Mouse (Mus musculus) frontal cortex, adult 2 months (tissue): ENCODE data around the gene Ndufaf2. TPM values are rescaled to one million over a fixed set of nuclear protein-coding genes. Genes with fewer than 3 reads are reported as not detected.

Experiments
- DNase-seq, 2 experiments: peaks; one replicate each; pipeline ENCODE4 v3.0.0; 2022; ENCODE audit warnings: low spot score in 1 of 2; ENCODE audit errors: extremely low spot score in 1 of 2
- polyA plus RNA-seq: library from polyadenylated mRNA; depleted of rRNA; stranded (reverse); fragments of >200 nt; gene quantifications from 2 replicates; pipeline ENCODE4 v1.2.3, GENCODE M21; 2012

Ndufaf2 gene
- polyA plus RNA-seq, 1 experiment: 38.6 TPM

DNA sequence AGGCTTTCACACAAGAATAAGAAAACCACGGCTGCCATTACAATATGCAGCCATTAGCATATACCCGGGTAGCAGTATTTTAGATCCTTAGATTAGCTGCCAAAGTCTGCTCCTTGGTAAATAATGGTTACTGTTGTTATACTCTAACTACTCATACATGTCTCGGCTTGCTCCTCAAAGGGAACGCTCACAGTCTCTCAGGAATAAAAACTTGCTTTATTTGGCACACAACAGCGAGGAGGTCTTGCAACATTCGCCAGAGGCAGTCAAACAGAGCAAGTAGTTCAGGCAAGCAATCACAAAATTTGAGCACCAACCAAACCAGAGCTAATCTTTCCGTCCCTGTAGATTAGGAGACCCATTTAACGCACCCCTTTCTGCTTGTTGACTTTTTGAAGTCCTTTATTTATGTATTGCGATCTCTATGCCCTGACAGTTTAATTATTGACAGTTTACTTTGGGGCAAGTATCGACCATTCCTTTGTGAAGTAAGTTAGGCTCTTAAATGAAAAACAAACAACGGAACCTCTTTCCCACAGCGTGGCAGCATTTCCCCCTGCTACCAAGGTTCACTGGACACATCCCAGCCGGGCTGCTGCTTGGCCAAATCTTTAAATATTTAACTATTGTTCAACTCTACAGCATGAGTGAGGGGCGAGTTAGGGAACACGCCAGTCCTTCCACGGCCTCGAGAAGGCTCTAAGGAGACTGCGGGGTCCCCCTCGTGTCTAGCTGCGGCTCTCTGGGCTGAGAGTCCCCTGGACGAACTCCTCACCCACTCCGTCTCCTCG is 114.8 kb downstream of the Ndufaf2 start:
- DNase-seq: peak in 1 of 2 experiments; percentile 41

- DNase-seq: peak; percentile 55 to 81
These were observed 117.1 kb downstream of the Ndufaf2 start for GRCm38 (mm10) chr13:108041358-108041757.

DNA sequence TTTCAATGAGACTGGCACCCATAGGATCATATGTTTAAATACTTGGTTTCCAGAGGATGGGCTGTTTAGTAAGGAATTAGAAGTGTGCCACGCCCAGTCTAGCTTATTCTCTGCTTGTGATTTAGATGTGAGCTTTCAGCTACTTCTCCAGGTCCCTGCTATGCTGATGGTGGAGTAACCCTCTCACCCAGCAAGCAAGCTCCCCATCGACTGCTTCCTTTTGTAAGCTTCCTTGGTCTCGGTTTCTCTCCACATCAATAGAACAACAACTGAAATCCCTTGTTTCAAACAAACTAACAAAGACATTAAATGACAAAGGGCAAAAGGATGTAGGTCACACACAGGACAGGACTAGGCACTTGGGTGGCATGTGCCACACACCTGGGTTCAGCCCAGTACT is 118.0 kb downstream of the Ndufaf2 start:
- no peak for DNase-seq

GRCm38 (mm10) chr13:108039902-108040301 is 118.5 kb downstream of the Ndufaf2 start:
- no peak for DNase-seq

GRCm38 (mm10) chr13:108039375-108039774 is 119.0 kb downstream of the Ndufaf2 start:
- DNase-seq: no peak

DNA sequence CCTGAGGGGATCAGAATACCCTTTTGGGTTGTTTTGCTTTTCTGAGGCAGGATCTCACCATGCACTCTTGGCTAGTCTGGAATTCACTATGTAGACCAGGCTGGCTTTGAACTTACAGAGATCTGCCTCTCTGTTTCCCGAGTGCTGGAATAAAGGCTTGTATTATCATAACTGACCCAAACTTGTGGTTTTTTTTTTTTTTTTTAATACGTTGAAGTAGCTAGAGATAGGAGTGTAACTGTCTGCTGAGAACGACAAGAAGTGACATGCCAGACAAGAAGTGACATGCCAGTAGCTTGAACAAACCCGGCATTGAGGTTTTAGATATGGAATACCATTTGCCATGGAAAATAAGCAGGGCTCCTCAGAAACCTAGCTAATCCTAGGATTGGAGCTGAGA is 125.6 kb downstream of the Ndufaf2 start:
- DNase-seq: no peak

GRCm38 (mm10) chr13:108025802-108026201 is 132.6 kb downstream of the Ndufaf2 start:
- no peak for DNase-seq

DNA sequence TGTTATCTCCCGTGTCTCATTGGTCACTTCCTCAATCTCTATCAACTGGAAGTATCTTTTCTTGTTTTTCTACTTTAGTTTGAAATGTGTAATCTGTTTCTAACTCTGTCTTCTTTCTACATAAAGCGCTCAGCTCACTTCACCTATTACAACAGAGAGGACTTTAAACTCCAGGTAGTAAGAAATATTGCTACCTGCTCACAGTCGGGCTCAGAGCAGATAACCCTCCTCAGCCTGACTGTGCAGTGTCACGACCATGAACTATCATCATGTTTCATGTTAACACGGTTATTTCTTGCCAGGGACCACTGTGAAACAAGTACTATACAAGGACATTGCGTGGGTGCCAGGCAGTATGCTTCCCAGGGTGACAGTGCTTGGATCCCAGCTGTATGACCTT is 141.1 kb downstream of the Ndufaf2 start:
- no peak for DNase-seq

- no peak for DNase-seq
These were observed 143.3 kb downstream of the Ndufaf2 start for GRCm38 (mm10) chr13:108015166-108015565.

DNA sequence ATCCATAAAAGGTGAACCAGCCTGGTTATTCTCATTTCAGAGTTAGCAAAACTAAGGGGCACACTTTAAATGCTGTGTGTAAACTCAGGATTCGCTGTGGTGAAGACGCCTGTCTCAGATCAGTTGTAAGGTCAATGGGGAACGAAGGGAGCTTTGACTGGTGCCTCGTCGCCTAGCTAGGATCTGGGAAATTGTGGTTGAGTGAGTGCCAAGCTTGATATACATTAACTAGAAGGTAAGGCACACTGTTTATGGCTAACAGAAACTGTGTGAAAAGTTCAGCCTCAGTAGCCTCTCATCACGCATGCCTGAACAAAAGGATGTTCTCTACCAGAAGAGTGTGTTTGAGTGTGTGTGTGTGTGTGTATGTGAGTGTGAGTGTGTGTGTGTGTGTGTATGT is 144.6 kb downstream of the Ndufaf2 start:
- no peak for DNase-seq

- DNase-seq: no peak
These were observed 145.3 kb downstream of the Ndufaf2 start for GRCm38 (mm10) chr13:108013110-108013509.

DNA sequence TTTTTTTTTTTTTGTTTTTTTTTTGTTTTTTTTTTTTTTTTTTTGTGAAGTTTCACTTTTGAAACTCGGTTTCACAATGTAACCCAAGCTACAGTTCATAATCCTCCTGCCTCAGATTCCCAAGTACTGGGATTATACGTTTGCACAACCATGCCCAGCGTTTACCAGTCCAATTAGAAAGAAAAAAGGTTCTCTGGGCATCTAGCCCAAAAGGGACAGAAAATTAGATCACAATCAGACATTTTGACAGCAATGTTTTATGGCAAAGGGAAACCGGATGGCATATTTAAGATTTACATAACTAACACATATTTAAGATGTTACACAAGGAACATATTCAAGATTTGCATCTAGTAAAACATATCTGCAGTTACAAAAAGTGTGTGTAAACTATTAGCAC is 150.6 kb downstream of the Ndufaf2 start:
- no peak for DNase-seq

GRCm38 (mm10) chr13:107996301-107996700 is 162.1 kb downstream of the Ndufaf2 start:
- DNase-seq: no peak

- no peak for DNase-seq
These were observed 163.2 kb downstream of the Ndufaf2 start for GRCm38 (mm10) chr13:107995211-107995610.

GRCm38 (mm10) chr13:107992573-107992972 is 165.8 kb downstream of the Ndufaf2 start:
- DNase-seq: no peak

DNA sequence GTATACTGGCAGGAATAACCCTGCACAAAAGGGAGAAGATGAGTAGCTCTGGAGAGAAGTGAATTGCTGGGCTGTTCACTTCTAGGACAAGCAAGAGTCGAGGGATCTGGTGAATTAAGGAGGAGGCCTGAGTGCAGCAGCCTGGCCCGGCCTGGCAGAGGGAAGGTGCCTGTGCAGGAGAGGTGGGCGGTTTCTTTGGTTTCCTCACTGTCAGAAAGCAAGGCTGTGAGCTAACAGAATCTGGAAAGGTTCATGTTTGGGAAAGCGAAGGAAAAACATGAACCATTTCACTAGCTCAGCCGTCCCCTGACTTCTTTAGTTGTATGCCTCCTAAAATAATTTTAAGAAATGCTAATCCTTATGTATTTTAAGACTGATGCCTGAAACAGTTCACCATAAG is 173.8 kb downstream of the Ndufaf2 start:
- DNase-seq: peak in 1 of 2 experiments; percentile 37

GRCm38 (mm10) chr13:107984186-107984585 is 174.2 kb downstream of the Ndufaf2 start:
- DNase-seq: no peak

DNA sequence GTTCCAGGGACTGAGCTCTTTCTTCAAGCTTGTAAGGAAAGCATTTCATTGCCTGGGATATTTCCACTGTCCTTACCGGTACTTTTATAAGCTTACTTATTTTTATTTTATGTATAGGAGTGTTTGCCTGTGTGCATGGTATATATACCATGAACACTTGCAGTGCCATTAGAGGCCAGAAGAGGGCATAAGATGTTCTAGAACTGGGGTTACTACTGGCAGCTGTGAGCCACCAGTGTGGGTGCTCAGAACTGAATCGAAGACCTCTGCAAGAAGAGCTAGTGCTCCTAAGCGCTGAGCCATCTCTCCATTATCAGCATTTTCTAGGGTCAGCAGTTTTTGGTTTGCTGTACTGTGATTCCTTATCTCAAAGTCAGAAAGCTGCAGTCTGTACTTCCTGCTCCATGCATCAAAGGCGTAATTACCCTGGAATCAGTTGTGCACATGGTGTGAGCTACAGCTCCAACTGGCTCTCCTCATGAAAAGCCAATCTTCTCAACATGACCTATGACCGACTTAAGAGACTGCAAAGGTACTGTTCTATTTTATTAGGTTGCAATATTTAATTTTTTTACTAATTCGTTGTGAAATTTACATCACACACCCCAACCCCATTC is 175.1 kb downstream of the Ndufaf2 start:
- no peak for DNase-seq

GRCm38 (mm10) chr13:107979461-107979860 is 179.0 kb downstream of the Ndufaf2 start:
- DNase-seq: no peak

DNA sequence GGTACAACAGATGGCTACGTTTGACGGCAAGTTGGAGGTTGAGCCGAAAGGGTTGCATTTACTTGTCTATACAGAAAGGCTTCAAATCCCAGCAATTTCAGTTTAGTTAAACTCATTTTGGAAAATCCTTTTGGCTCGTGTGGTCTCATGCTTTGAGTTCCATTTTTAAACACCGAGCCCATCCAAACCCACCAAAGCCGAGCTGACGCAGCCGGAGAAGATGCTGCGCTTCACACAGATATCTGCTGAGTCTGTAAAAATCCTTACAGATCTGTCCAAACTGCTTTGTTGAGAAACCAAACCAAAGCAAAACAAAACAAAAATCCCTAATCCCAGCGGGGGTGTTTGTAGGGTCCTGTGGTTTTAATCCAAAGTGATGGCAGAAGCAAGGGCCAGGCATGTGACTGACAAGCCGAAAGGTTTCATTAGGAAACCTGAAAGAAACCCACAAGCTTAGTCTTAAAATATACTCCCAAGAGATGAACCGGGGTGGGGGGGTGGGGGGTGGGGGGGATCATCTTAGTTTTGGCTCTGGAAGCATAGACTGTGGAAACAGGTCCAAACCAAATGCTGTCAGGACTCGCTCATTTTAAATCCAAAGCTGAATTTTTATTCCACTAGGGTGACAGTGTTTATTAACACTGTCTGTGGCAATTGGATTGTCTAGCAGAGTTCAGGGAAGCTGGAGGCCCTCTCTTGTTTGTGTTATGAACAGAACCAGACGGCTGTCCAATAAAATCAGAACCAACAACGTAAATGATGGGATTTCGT is 181.4 kb downstream of the Ndufaf2 start:
- no peak for DNase-seq

- no peak for DNase-seq
These were observed 186.0 kb downstream of the Ndufaf2 start for GRCm38 (mm10) chr13:107972451-107972850.
